Mouse (Mus musculus) heart, embryonic 13.5 days (tissue): ENCODE measurements at regions not wholly inside any gene's neighbourhood (a gene's known extent, or its start where the extent isn't known, plus 50 kb on each side); places are given as distances from the start of the nearest gene placed in this dataset.

ENCODE experiments used
- ATAC-seq: fragments of 200-750 bp; cut with Nextera tagmentation; 2 replicates; pipeline ENCODE4 v1.8.0; 2017; ENCODE audit warnings: moderate TSS enrichment; ENCODE audit not compliant: insufficient number of reproducible peaks, low FRiP score, low TSS enrichment; ENCODE audit errors: extremely low read depth
- H3K27ac ChIP-seq: fragments of 300-500 bp; sonication (generic); replicated peaks from 2 replicates; pipeline ENCODE4 v1.5.1; 2015; ENCODE audit warnings: moderate library complexity, mild to moderate bottlenecking, inconsistent platforms
- H3K27me3 ChIP-seq: fragments of 300-500 bp; sonication (generic); replicated peaks from 2 replicates; pipeline ENCODE4 v1.6.1; 2015; ENCODE audit warnings: mild to moderate bottlenecking, inconsistent platforms
- H3K36me3 ChIP-seq: fragments of 300-500 bp; sonication (generic); 2 replicates; pipeline ENCODE4 v1.6.1; 2015; ENCODE audit warnings: mild to moderate bottlenecking, inconsistent platforms
- H3K4me1 ChIP-seq: fragments of 300-500 bp; sonication (generic); 2 replicates; pipeline ENCODE4 v1.6.1; 2015; ENCODE audit warnings: inconsistent platforms
- H3K4me2 ChIP-seq: fragments of 300-500 bp; sonication (generic); 2 replicates; pipeline ENCODE4 v1.6.1; 2015; ENCODE audit warnings: inconsistent platforms, mild to moderate bottlenecking, moderate library complexity
- H3K4me3 ChIP-seq: fragments of 300-500 bp; sonication (generic); 2 replicates; pipeline ENCODE4 v1.5.1; 2015; ENCODE audit warnings: moderate library complexity, mild to moderate bottlenecking, inconsistent platforms
- H3K9ac ChIP-seq: fragments of 300-500 bp; sonication (generic); 2 replicates; pipeline ENCODE4 v1.6.1; 2015; ENCODE audit warnings: inconsistent platforms, mild to moderate bottlenecking, moderate library complexity
- H3K9me3 ChIP-seq: fragments of 300-500 bp; sonication (generic); 2 replicates; pipeline ENCODE4 v1.6.1; 2016; ENCODE audit warnings: inconsistent platforms
- WGBS: fragments of 180-500 bp; shearing (Covaris S2); methylation state at CpG from one replicate; pipeline ENCODE4 v1.1.7; 2015; ENCODE audit warnings: mixed read lengths; 5-methylcytosine and 5-hydroxymethylcytosine counted together

DNA sequence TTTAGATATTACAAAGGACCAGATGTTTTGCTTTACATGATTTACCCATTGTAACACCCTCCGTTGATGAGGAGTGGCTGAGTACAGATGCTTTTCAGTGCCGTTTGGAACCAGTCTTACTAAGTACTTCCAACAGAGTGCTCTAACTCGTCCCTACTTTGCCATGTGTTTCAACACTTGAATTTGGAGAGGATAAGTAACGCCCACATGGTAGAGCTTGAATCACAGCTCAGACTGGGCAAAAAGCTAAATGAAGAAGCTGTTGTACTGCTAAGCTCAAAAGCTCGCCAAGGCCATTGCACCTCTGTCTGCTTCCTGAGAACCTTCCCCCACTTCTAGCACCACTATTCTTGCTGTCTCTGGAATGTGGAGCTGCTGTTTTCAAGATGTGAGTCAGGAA lies 471.1 kb downstream of the Nfib start:
- peak overlapping the region; percentile 45; the same call in 1 of the 2 replicates for H3K27ac ChIP-seq
- H3K4me1 ChIP-seq: peaks cover 19% of the 10 kb centered on the region
- WGBS: 39% methylated on average over 5 of the region's 5 CpGs
- no peak overlapping the region for H3K4me3 ChIP-seq
- no peak overlapping the region for H3K4me2 ChIP-seq
- peaks cover 16% of the 10 kb centered on the region for H3K9me3 ChIP-seq
- H3K9ac ChIP-seq: no peak overlapping the region
- no peaks in the 10 kb centered on the region for H3K27me3 ChIP-seq
- no peak for ATAC-seq
- H3K36me3 ChIP-seq: no peaks in the 10 kb centered on the region

DNA sequence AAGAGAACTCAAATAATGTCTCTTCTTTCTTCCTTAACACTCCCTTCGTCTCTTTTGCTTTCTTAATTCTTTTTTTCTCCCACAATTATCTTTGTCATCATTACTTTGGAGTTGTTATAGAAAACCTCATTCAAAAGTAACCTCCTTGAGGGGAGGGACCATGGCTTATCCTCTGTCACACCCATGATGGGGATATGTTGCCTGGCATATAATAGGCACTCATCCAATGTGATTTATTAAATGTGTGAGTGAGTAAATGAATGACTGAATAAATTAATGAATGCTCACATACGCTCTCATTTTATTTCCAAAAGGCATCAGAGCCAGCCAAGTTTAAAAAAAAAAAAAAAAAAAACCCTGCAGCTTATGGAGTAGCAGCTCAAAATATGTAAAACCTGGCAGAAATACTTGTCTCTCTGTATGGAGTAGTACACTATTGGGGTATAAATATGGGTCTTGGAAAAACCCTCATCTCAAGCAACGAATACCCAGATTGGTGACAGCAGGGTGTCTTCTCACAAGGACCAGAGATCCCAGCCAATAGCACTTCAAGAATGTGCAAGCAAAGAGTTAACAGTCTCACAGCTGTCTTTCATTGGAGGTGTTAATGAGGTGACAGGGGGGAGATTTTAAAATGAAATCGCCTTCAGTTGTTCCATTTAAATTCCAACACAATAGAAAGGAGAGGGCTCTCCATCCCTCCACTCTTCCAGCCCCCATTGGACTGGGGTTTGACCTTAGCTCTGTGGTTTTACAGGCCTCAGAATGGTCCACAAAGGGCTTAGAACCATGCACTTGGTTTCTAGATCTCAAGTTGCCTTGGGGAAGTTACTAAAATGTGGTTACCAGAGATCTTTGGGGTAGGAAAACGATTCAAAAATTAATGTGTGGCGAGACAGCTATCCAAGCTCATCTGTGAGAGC lies 479.1 kb downstream of the Nfib start:
- no peaks in the 10 kb centered on the region for H3K36me3 ChIP-seq
- H3K9ac ChIP-seq: no peak overlapping the region
- no peak for ATAC-seq
- no peaks in the 10 kb centered on the region for H3K27me3 ChIP-seq
- WGBS: 56% methylated on average over 6 of the region's 6 CpGs
- H3K9me3 ChIP-seq: no peaks in the 10 kb centered on the region
- no peak overlapping the region for H3K27ac ChIP-seq
- peaks cover 3% of the 10 kb centered on the region for H3K4me1 ChIP-seq
- H3K4me3 ChIP-seq: no peak overlapping the region
- no peak overlapping the region for H3K4me2 ChIP-seq

DNA sequence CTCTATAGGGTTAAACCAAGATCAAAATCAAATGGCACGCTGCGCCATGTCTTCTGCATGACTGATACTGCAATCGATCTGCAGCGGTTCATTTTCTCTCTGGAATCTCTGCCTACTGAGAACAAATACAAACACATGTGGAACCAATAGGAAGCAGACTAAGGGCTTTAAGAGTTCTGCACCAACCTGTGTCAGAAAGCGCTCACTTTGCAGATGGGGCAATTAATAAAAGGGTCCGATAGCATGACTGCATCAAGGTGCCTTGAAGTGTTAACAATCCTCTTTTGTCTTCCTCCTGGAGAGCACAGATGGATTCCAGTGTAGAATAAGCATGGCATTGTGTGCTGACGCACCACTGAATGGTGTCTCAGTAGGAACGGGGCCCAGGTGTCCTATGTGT lies 484.8 kb downstream of the Nfib start:
- Histone ChIP-seq H3K4me3 (no peak overlapping the region), H3K4me2 (no peak overlapping the region), H3K27ac (0 out of 2 replicates have a peak overlapping the region, but pooled peaks have one; percentile 66), H3K9ac (no peak overlapping the region), H3K9me3 (no peaks in the 10 kb centered on the region), H3K36me3 (no peaks in the 10 kb centered on the region), H3K4me1 (peaks cover 13% of the 10 kb centered on the region; the same call in 1 of the 2 replicates), H3K27me3 (no peaks in the 10 kb centered on the region)
- no peak for ATAC-seq
- WGBS: 81% methylated on average over 8 of the region's 8 CpGs

DNA sequence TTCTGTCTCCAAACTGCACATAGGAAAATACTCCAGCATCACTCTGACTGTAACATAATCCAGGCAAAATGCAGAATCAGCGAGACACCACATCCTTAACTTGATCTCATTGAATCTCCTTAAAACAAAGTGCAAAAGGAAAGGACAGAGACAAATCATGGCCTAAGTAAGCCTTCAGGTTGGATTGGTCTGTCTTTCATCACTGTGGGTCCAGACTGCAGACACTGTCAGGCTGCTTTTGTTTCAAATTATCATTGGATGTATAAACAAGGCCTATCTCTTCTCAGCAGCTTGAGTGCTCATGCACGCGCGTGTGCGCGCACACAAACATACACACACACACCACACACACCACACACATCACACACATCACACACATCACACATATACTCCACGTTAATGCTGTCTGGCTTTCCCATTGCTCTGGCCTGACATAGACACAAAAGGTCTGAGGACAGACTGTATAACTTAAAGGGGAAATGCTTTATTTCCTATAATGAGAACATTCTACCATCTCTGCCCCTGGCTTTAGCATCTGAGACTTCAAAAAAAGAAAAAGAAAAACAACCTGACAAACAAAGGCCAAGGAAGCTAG lies 485.3 kb downstream of the Nfib start:
- Histone ChIP-seq H3K27me3 (no peaks in the 10 kb centered on the region), H3K4me1 (peaks cover 13% of the 10 kb centered on the region; the same call in 1 of the 2 replicates), H3K27ac (0 out of 2 replicates have a peak overlapping the region, but pooled peaks have one; percentile 66), H3K36me3 (no peaks in the 10 kb centered on the region), H3K4me3 (no peak overlapping the region), H3K9ac (no peak overlapping the region), H3K4me2 (no peak overlapping the region), H3K9me3 (no peaks in the 10 kb centered on the region)
- ATAC-seq: no peak
- WGBS: 51% methylated on average over 7 of the region's 7 CpGs

DNA sequence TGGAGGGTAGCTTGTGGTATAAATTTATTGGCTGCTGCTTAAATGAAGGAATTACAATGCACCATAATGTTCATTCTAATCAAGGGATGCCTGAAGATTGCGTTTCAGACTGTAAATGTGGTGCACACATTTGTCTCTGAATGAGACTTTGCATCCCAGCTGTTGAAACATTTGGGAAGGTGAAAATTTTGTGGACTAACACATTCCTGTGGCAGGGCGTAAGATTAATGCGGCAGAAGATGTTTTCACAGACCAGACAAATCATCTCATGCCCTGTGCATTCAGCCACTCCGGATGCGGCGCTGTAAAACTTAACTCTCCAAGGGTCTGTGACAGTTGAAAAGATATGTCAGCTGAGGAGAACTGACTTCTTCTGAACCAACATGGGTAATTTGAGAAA lies 486.9 kb downstream of the Nfib start:
- Histone ChIP-seq H3K9me3 (no peaks in the 10 kb centered on the region), H3K36me3 (no peaks in the 10 kb centered on the region), H3K4me1 (peaks cover 13% of the 10 kb centered on the region; the same call in 1 of the 2 replicates), H3K27ac (no peak overlapping the region), H3K4me2 (no peak overlapping the region), H3K4me3 (no peak overlapping the region), H3K9ac (no peak overlapping the region), H3K27me3 (no peaks in the 10 kb centered on the region)
- ATAC-seq: no peak
- 69% methylated on average over 6 of the region's 6 CpGs for WGBS

DNA sequence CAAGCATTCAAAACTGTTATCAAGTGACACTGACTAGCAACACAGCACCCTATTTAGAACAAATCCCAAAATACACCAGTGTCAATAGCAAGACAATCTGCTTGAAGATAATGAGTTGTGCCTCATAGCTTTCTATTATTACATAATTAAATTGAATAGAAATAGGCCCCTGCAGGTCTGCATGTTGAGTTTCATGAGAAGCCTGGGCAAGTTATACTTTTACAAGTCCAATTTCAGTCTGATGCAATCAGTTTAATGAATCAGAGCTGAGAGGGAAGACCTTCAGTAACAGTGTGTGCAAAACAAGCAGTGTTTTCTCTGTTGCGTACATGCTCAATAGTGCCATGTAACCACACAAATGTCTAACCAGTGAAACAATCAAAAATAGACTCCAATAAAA lies 498.5 kb downstream of the Nfib start:
- no peaks in the 10 kb centered on the region for H3K36me3 ChIP-seq
- H3K9me3 ChIP-seq: peaks cover 3% of the 10 kb centered on the region; the same call in 1 of the 2 replicates
- 89% methylated on average over 1 of the region's 1 CpGs for WGBS
- H3K27me3 ChIP-seq: no peaks in the 10 kb centered on the region
- no peaks in the 10 kb centered on the region for H3K4me1 ChIP-seq
- H3K4me2 ChIP-seq: no peak overlapping the region
- ATAC-seq: no peak
- H3K27ac ChIP-seq: no peak overlapping the region
- H3K4me3 ChIP-seq: no peak overlapping the region
- no peak overlapping the region for H3K9ac ChIP-seq

DNA sequence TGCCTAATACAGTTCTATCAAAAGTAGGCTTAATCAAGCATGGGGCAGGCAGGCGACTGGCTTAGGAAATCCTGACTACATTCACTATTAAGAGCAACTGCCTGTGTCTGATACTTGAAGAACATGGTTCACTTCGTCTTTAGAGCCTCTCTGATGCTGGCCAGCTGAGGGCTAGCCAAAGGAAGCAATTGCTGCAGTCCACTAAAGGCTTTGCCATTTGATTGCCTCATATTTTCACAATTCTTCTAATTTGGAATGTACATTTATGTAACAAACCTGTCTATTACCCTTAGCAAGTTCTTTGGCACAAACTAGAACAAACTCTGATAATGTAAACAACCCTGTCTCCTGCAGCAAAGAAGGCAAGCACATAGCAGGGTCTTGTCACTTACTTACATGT lies 505.2 kb downstream of the Nfib start:
- H3K4me2 ChIP-seq: no peak overlapping the region
- H3K4me3 ChIP-seq: no peak overlapping the region
- no peaks in the 10 kb centered on the region for H3K36me3 ChIP-seq
- H3K27ac ChIP-seq: no peak overlapping the region
- no peak overlapping the region for H3K9ac ChIP-seq
- ATAC-seq: no peak
- H3K9me3 ChIP-seq: peaks cover 3% of the 10 kb centered on the region; the same call in 1 of the 2 replicates
- H3K27me3 ChIP-seq: no peaks in the 10 kb centered on the region
- peaks cover 29% of the 10 kb centered on the region for H3K4me1 ChIP-seq
- 66% methylated on average over 2 of the region's 2 CpGs for WGBS

DNA sequence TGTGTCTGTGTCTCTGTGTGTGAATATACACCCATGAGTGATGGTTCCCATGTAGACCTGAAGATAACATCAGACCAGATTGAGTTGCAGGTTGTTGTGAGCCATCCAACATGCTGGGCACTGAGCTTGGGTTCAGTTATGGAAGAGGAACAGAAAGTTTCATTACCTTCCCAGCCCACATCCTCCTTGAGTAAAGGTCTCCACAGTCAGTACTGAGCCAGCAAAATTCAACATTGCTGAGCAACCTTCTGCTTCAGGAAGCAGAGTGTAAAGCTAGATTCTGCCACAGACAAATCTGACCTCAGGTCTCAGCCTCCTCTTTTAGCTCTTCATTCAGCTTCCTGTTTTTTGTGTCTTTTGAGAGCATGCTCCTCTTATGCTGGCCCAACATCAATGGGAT lies 506.4 kb downstream of the Nfib start:
- H3K27ac ChIP-seq: no peak overlapping the region
- H3K4me2 ChIP-seq: no peak overlapping the region
- peaks cover 3% of the 10 kb centered on the region; the same call in 1 of the 2 replicates for H3K9me3 ChIP-seq
- no peak overlapping the region for H3K9ac ChIP-seq
- H3K27me3 ChIP-seq: no peaks in the 10 kb centered on the region
- no peak for ATAC-seq
- H3K4me1 ChIP-seq: peaks cover 31% of the 10 kb centered on the region
- no peak overlapping the region for H3K4me3 ChIP-seq
- H3K36me3 ChIP-seq: no peaks in the 10 kb centered on the region

DNA sequence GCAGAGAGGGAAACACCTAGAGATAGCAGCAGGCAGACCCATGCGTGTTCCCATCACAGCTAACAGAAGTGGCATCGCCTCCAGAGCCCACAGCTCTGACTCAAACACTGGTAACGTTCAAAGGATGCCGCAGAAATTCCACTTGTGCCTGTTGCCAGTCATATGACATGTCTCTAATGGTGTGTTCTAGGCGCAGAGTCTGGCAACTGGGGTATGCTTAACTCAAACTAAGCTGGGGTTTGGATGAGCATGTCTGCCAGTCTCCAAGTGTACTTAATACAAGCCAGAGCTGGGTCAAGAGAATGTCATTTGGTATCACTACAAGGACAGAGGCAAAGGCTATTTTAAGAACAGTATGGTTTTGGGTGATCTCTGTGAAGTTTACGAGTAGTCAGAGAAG lies 507.9 kb downstream of the Nfib start:
- 34% methylated on average over 6 of the region's 6 CpGs for WGBS
- H3K4me2 ChIP-seq: peak overlapping the region; percentile 29

DNA sequence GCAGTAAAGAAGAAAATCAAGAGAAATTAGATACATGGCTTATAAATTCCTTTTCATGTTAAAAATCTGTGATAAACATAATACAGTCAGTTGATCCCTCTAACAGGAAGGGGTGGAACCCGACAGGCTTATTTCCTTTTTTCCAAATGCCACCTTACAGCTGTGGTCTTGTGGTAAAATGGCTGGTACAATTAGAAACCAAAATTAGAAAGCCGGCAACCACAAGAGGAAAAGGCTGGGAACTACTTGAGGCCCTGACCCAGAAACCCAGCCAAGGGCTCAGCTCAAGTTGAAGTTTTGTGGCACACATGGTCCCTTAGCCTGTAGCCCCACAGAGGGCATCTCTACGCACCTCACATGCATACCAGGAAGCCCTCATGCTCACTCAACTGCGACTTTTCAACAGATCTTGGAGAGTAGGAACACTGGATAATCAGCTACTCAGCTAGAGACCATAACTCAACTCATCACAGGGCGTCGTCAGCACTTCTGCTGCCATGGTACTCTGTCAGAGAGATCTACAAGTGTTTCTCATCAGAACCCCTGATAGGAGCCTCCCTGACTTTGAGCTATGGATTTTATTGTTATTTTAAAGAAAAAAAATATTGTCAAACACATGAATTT lies 509.4 kb downstream of the Nfib start:
- no peaks in the 10 kb centered on the region for H3K27me3 ChIP-seq
- H3K9me3 ChIP-seq: no peaks in the 10 kb centered on the region
- peaks cover 36% of the 10 kb centered on the region for H3K4me1 ChIP-seq
- no peaks in the 10 kb centered on the region for H3K36me3 ChIP-seq
- H3K9ac ChIP-seq: no peak overlapping the region
- H3K27ac ChIP-seq: peak overlapping the region; percentile 53
- no peak for ATAC-seq
- no peak overlapping the region for H3K4me3 ChIP-seq
- no peak overlapping the region for H3K4me2 ChIP-seq
- 47% methylated on average over 6 of the region's 6 CpGs for WGBS

More for the DNA sequence above, 507.9 kb downstream of the Nfib start:
- H3K4me3 ChIP-seq: no peak overlapping the region
- no peak; the same call in 1 of the 2 replicates for ATAC-seq
- H3K36me3 ChIP-seq: no peaks in the 10 kb centered on the region
- H3K4me1 ChIP-seq: peaks cover 36% of the 10 kb centered on the region
- H3K9ac ChIP-seq: 0 out of 2 replicates have a peak overlapping the region, but pooled peaks have one; percentile 11
- no peaks in the 10 kb centered on the region for H3K9me3 ChIP-seq
- H3K27me3 ChIP-seq: no peaks in the 10 kb centered on the region
- peak overlapping the region; percentile 83 for H3K27ac ChIP-seq

DNA sequence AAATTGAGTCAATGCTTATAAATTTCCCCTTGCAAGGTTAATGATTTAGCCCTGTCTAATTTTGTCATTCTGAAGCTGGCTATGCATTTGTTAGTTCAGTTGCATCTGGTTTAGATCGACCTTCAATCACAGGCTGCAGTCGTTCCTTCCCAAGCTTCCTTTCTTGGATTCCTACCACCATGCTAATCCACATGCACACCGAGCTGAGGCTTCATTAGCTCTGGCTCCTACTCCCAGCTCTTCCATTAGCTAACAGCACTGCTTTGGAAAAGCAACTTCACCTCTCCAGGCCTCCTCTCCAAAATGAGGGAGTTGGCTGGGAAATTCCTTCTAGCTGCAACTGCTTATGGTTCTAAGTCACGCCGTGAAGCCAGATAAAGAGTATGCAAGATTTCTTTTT lies 511.6 kb downstream of the Nfib start:
- Histone ChIP-seq H3K4me2 (no peak overlapping the region), H3K4me1 (peaks cover 36% of the 10 kb centered on the region), H3K27ac (no peak overlapping the region), H3K9ac (no peak overlapping the region), H3K9me3 (no peaks in the 10 kb centered on the region), H3K27me3 (no peaks in the 10 kb centered on the region), H3K36me3 (no peaks in the 10 kb centered on the region), H3K4me3 (no peak overlapping the region)
- no peak for ATAC-seq
- 58% methylated on average over 5 of the region's 5 CpGs for WGBS
